Mouse (Mus musculus): ENCODE measurements around the gene Rilpl1. TPM values are rescaled to one million over a fixed set of nuclear protein-coding genes. Genes with fewer than 3 reads are reported as not detected.
"Not testable (repeated sequence)": the region's sequence is repeated elsewhere in the genome, so short reads cannot be mapped to it uniquely, and the experiment has no call there.

The Rilpl1 gene
- total RNA-seq, 2 experiments from 2014 or later, result 60.9 to 75.3 TPM

DNA sequence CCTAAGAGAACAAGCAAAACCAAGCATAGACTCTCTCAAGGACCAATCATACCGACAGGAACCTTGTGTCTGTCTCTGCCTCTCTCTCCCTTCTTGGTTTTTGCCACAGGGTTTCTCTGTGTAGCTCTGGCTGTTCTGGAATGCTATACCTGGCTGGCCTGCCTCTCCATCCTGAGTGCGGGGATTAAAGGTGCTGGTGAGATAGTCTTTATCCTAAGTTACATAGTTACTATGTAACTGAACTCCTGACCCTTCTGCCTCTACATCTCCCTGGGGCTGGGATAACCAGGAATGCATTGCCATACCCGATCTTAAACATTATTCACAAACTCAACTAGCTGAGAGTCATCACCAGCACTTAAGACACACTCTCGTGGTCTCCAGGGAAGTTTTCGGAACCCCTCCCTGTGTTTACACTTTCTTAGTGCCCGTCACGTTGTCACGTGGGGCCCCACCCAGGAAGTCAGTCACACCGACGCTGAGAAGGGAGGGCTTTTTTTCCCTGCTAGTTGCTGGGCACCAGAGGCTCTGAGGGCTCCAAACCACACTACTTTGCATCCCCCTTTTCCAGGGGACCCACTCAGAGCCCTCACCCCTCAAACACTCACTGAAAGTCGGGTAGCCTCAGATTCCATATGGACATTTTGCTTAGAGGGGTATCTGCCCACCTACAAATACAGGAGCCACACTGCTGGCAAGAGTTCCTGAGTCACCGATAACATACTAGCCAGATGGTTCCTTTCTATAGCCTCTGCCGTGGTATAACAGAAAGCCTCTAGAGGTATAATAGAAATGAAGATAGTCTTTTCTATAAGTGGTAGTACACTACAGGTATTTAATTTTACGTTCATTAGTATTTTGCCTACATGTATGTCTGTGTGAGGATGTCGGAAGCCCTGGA is 34.3 kb downstream of the Rilpl1 start:
- no peak for DNase-seq (ENCODE audit: low spot score in 2 of 2)

DNA sequence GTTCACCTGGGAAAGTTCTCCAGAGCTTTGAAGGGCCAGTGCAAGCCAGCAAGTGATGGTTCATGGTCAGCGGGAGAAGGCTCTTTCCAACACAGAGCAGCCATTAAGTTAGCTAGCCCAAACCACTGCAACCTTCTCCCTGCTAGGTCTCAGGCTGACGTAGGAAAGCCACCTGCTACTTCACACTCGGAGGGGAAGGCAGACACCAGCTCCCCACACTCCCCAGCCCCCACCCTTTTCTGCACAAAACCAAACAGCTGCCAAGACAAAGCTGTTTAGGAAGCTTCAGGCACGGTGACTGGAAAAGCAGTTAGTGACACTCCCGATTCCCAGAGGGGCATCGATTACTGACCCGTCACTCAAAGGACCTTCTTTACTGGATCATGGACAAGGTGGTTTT is 35.6 kb downstream of the Rilpl1 start:
- no peak for DNase-seq (ENCODE audit: low spot score in 2 of 2)

DNA sequence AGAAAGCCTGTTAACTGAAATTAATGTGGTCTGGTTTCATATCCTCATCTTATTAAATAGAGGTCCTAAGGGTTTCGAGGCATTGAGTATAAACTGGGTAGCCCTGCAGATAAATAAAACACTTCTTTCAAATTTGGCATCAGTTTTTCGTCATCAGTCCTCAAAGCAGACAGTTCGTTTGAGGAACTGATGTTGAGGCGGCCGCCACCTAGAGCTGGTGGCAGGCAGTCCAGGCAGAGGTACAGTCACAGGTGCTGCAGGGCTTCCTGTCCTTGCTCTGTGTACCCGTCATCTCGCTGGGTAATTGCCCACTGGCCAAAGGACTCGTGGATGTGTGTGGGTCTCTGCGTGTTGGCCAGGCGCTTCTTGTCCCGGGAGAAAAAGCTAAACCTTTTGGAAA is 37.7 kb downstream of the Rilpl1 start:
- DNase-seq (ENCODE audit: low spot score in 2 of 2), result no peak

DNA sequence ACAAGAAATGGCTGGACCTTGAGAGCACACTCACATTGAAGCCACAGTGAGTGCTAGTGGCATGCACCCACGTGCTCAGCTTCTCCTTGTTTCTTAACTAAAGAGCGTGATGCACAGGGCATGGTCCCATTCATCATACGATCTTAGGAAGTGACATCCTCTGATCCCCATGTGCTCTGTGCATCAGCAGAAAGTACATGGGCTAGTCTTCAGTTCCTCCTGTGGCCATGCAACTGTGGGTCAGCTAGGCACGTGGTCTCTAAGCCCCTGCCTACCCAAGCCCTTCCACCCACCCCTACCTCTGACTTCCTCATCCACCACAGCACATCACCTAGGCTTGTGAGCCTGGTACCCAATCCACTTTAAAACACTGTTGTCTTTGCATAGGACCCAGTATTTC is 38.6 kb downstream of the Rilpl1 start:
- DNase-seq (ENCODE audit: low spot score in 2 of 2), result no peak

DNA sequence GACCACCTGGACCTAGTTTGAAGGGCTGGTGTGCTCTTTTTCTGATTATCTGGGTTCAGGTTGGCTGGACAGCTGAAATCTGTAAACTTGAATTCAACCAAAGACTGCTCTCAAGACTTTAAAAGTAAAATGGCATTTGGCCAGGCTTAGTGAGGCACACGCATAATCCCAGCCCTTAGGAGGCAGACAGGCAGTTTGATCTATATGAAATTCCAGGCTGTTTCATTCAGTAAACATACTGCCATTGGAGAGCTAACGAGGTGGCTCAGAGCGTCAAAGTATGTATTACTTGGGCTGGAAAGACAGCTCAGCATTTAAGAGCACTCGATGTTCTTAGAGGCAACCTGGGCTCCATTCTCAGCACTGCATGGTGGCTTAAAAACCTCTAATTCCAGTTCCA is 39.5 kb downstream of the Rilpl1 start:
- no peak for DNase-seq (ENCODE audit: low spot score in 2 of 2)

DNA sequence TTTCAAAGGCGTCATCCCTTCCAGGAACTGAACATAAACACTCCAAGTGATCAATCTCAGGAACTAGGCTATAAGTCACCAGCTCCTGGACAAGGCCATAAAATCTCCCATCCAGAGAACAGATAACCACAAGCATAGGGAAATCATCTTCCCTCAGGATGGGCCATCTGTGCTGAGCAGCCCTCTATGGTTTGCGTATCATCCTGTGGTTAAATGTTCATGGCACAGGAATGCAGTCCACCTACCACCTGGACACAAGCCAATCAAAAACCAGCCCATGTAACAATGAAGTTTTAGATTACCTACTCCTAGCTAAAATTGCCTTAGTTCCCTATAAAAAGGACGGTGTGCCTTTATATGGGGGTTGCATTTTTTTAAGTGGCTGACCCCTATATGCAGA is 42.3 kb downstream of the Rilpl1 start:
- DNase-seq (ENCODE audit: low spot score in 2 of 2), result no peak

DNA sequence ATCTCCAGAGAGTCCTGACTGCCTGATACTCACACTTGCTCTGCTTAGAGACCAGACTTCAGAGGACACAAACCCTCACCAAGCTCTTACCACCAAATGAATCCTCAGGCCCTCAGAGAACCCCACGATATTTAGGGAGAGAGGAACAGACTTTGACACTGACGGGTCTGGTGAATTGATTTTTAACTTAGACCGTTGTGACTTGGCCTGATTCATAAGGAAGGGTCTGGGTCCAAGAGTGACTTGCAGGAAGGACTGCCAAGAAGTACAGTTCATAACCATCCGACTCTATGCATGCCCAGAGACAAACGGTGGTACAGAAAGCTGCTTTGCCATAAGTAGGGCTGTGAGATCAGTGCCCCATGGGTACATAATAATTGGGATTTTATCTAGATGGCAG is 45.5 kb downstream of the Rilpl1 start:
- no peak for DNase-seq (ENCODE audit: low spot score in 2 of 2)

DNA sequence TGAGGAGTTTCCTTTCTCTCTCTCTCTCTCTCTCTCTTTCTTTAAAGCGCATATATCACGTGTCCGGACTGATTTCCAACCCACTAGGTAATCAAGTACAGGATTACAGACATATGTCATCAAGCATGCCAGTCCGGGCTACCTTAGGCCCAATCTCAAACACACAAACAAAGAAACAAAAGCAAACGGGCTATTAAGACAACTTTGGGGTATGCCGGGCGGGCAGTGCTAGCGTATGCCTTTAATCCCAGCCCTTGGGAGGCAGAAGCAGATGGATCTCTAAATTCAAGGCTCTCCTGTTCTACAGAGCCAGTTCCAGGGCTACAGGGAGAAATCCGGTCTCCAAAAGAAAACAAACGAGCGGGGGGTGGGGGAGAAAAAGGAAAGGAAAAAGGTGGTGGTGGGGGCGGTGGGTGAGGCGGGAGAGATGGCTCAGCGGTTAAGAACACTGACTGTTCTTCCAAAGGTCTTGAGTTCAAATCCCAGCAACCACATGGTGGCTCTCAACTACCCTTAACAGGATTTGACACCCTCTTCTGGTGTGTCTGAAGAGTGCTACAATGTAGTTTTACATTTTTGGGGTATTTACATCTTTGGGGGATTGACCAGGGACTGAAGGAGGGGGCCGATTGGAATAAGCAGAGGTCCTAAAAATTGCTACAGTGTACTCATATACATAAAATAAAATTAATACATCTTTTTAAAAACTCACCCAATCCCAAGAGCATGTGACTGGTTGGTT is 47.4 kb downstream of the Rilpl1 start:
- DNase-seq (ENCODE audit: low spot score in 2 of 2), result no peak

DNA sequence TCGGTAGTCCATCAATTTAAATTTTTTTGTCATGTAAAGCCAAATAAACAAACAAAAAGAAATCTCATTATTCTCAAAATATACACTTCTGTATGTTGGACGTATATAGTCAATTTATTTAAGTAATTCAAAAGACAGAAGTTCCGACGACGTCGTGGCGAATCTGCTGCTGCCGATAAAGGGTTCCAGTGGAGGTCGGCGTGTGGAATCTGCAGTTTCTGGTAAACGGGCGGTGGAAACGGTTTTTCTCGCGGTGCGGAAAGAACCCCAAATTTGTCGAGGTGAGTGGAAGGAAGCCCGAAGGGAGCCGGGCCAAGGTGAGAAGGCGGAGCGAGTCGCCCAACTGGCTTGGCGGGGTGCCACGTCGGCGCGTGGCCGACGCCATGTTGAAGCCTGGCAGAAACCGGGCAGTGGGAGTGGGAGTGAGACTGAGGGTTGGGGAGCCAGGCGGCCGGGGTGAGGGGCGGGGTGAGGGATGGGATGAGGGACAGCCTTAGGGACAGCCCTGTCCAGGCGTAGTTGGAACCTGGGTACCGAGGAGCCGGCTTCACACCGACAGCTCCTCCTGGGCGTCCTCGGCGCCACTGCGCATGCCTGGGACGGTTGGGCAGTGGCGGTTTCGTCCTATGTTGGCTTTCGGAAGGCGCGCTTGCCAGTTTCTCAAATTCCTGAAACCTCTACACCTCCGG is 48.1 kb downstream of the Rilpl1 start, which contains the start of gene Snrnp35:
Snrnp35 (plus strand) TSS at position 169 of the 689 bp plus-strand sequence.
- peak; percentile 88 to 93 for DNase-seq (ENCODE audit: low spot score in 2 of 2)

DNA sequence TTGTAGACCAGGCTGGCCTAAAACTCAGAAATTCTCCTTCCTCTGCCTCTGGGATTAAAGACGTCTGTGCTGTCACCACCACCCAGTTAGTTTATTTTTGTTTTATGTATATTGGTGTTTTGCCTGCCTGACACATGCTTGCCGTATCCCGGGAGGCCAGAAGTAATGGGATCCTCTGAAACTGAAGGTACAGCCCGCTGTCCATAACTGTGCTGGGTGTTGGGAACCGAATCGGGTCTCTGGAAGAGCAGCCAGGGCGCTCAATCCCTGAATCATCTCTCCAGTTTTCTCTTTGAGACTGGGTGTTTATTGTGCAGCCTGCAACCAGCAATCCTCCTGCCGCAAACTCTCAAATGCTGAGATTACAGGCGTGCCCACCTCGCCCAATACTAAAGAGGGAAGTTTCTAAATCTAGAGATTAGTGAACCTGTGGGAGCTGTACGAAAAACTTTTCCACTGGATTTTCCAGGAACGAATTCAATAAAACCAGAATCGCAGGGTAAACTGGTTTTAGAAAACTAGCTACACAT is 48.7 kb downstream of the Rilpl1 start:
- peak in 1 of 2 experiments; percentile 37 for DNase-seq (ENCODE audit: low spot score in 2 of 2)

DNA sequence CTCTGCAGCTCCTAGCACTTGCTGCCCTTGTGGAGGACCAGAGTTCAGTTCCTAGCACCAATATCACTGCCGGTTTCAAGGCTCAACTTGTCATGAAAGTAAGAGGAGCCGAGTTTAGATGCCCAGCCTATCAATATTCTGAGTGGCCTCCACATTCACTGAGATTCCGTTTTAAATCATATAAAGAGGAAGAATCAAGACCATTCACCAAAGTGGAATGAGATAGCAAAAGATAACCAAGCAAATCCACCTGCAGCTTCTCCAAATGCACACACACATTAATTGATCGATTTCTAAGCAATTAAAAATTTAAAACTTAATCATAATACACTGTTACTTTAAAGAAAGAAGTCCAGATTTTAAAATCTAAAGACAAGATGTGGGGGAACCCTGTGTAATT is 49.5 kb downstream of the Rilpl1 start:
- DNase-seq (ENCODE audit: low spot score in 2 of 2), result no peak

DNA sequence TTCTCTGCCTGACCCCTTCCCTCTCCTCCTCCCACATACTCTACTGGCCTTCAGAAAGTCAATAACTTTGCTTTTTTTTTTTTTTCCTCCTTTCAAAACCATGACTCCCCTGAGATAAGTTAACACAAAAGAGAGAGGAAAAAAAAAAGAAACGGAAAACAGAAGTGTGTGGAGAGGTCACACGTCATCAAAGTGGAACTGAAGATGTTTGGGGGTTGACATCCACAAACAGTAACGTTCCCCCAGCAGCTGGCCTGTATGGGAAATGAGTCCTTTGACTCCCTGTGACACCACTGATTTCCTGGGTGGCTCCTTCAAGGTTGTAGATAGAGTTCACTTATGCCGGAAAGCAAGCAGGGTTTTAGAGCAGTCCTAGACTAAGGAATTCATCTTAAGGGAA is 51.1 kb downstream of the Rilpl1 start:
- DNase-seq (ENCODE audit: low spot score in 2 of 2), result no peak

DNA sequence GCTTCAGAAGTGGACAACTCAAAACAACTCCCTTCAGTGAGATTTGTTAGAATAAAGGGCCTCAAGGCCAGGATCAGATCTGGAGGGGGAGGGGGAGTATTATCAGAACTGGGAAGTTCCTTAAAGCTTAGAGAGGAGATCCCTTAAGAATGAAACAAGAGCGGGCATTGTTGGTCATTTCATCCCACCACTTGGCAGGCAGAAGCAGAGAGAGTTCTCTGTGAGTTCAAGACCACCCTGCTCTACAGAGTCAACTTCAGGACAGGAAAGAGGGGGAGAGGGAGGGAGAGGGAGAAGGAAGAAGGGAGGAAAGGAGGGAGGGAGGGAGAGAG is 52.4 kb downstream of the Rilpl1 start:
- no peak for DNase-seq (ENCODE audit: low spot score in 2 of 2)

DNA sequence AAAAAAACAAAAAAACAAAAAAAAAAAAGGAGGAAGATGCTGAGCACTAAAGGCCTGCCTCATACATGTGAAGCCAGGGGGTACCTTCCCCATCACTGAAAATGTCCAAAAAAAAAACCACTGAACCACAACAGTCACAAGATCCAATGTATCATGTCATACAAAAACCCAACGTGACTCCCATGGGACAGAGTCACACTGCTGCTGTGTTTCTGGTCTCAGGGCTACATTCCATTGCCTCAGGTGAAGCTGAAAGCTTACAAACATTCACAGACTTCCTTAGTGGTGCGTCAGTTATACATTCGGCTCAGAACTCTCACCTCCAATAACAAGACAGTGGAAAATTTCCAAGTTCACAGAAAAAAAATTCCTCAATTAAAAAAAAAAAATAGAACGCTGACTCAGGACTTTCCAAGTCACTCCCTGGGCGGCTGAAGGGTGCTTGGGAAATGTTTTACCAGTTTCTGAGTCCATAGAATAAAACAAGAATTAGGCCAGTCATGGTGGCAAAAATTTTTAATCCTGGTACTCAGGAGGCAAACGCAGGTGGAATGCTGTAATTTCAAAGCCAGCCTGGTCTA is 60.5 kb downstream of the Rilpl1 start:
- no peak for DNase-seq (ENCODE audit: low spot score in 2 of 2)

DNA sequence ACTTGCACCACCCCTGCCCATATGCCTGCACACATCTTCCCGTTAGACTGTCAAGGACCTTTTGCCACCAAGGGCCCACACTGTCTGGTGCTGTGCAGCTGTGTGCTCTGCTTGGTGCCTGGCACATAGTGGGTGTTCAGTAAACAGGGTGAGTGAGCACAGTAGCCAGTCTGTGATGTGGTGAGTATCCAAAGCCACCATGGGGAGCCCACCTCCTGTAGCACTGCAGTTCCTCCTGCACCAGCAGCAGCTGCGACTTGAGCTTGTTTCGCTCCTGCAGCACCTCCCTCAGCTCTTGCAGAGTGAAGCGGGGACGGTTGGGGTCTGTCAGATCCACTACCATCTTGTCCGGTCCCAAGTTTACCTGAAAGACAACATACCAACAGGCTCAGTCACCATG is 61.7 kb downstream of the Rilpl1 start:
- no peak for DNase-seq (ENCODE audit: low spot score in 2 of 2)

DNA sequence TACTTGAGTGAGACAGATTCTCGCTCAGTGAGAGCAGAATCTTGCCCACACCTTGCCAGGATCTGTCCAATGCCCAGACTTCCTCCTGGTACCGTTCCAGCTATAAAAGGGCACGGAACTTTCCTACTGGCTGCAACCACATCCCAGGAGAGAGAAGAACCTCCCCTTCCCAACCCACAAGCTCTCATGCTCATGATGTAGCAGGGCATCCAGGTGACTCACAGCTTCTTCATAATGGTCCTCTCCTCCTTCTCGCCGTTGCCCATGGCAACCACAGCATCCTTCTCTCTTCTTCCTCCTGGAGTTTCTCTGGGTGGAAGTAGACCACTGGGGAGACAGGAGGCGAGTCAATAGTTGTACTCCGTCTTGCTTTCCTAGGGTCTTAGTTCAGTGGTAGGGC is 62.8 kb downstream of the Rilpl1 start:
- no peak for DNase-seq (ENCODE audit: low spot score in 2 of 2)

DNA sequence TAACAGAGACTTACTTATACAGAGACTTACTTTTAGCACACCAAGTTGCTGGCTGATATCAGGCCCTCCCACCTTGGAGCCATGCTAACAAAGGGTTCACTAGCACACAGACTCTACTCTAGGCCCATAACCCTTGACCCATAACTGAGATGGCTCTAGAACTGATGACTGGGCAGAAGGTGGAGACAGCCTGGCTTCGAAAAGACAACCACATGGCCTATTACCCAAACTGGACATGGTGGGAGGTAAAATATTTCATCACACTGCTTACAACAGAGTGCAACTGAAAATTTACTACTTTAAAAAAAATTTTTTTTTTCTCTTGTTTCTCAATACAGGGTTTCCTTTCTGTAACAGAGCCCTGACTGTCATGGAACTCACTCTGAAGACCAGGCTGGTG is 63.4 kb downstream of the Rilpl1 start:
- DNase-seq (ENCODE audit: low spot score in 2 of 2), result no peak

DNA sequence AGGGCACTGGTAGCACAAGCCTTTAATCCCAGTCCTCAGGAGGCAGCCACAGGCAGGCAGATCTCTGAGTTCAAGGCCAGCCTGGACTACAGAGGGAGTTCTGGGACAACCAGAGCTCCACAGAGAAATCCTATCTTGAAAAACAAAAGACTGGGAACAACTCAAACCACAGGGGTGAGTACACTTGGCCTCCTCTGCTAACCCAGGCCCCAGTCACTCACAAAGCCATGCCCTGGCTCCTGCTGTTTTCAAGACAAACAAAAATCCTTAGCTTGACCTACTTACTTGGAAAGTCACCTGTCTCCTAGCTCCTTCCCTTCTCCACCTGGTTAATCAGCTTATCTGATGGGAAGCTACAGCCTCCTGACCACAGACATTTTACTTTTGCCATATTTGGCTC is 66.3 kb downstream of the Rilpl1 start:
- DNase-seq (ENCODE audit: low spot score in 2 of 2), result no peak

DNA sequence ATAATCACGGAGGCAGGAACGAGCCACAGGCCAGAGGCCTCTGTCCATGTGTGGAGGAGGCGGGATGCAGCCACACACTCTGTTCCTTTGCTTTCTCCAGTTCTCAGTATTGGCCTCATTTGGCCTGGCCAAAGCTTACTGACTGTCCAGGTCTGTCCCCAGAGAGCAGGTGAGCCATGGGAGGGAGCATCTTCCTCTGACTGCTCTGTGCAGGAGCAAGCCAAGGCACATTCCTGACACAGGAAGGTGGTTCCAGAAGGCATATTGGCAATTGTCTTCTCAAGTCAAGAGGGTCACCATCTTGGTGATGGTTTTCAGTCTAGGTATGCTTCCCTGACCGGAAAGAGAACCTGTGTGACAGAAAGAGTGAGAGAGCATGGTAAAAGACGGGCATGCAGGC is 67.7 kb downstream of the Rilpl1 start:
- DNase-seq (ENCODE audit: low spot score in 2 of 2), result no peak

DNA sequence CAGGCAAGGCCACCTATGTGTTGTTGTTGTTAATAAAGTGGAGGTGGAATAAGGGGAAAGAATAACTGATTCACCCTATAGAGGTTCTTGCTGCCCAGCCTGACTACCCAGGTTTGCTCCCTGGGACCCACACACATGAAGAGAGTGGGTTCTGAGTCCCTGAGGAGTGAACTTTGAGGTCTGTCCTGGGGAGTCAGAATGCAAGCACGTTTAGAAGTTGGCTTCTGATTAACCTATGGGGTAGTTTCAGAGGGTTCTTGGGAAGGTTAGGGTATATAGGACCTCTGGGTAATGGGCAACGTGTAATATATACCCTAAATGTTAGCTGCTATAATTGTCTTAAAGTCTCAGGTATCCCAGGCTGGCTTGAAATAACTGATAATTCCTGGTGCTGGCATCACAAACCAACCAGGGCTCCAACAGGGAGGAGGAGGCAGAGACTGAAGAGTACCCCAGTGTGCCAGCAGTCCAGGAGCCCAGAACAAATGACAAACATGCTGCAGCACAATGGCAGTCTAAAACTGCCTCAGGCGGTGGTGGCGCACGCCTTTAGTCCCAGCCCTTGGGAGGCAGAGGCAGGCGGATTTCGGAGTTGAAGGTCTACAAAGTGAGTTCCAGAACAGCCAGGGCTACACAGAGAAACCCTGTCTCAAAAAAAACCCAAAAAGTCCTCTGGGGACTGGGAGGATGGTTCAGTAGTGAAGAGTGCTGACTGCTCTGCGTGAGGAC is 68.7 kb downstream of the Rilpl1 start:
- DNase-seq (ENCODE audit: low spot score in 2 of 2), result no peak

DNA sequence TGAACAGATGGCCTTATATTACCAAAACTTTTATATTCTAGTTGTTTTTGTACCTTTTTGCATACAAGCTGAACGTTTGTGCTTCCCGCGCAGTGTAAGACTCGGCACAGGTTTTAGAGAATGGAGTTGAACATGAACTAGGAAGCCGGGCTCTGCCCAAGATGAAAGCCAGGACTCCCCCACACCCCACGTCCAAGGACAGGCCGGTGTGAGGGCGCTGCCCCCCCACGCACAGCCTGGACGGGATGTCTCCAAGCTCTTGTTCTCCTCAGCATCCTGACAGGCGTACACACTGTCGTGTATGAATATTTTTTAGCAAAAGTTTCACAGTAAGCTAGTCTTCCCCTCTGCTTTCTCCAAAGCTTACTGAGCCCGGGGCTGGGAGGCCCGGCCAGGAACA is 70.3 kb downstream of the Rilpl1 start:
- DNase-seq (ENCODE audit: low spot score in 2 of 2), result not testable (repeated sequence)
